In genomic region chr15:93852126-93852525, GRCm38 (mm10) we compare ENCODE assay signal across 17 mouse cellular contexts.
"Had no signal": no experiment of that assay in that cellular context is flagged by ENCODE, and none has a peak within 500 bp of the region (broad histone marks: within the 10 kb centered on the region; RNA-seq: fewer than 3 reads in every experiment).

No protein-coding gene starts in this region.

- H3K36me3 ChIP-seq: lung, embryonic 15.5 days; midbrain, embryonic 13.5 days; midbrain, embryonic 15.5 days; neural tube, embryonic 12.5 days; stomach, embryonic 15.5 days had no signal

- H3K9ac ChIP-seq: liver, postnatal 0 days; lung, embryonic 15.5 days; midbrain, embryonic 13.5 days; midbrain, embryonic 15.5 days; neural tube, embryonic 12.5 days; stomach, embryonic 15.5 days had no signal

- DNase-seq: liver, postnatal 0 days; lung, adult 2 months; lung, postnatal 14 days; lung, postnatal 36 days; thymus, adult 2 months; thymus, postnatal 25 days; thymus, postnatal 4 days had no signal

- H3K4me3 ChIP-seq: lung, embryonic 15.5 days; megakaryocyte, embryonic 14.5 days; midbrain, embryonic 13.5 days; midbrain, embryonic 15.5 days; neural tube, embryonic 12.5 days; stomach, embryonic 15.5 days had no signal

- H3K9me3 ChIP-seq: lung, embryonic 15.5 days; midbrain, embryonic 13.5 days; midbrain, embryonic 15.5 days; neural tube, embryonic 12.5 days; stomach, embryonic 15.5 days had no signal

- H3K27ac ChIP-seq: lung, embryonic 15.5 days; macrophage; midbrain, embryonic 13.5 days; midbrain, embryonic 15.5 days; neural tube, embryonic 12.5 days; stomach, embryonic 15.5 days; stomach, postnatal 0 days had no signal

- ATAC-seq: liver, postnatal 0 days; lung, postnatal 0 days; midbrain, embryonic 13.5 days; midbrain, embryonic 15.5 days had no signal

- H3K4me2 ChIP-seq: lung, embryonic 15.5 days; midbrain, embryonic 11.5 days; midbrain, embryonic 13.5 days; midbrain, embryonic 15.5 days; neural tube, embryonic 12.5 days; stomach, embryonic 15.5 days had no signal

- H3K27me3 ChIP-seq: lung, embryonic 15.5 days; megakaryocyte, embryonic 14.5 days; midbrain, embryonic 13.5 days; midbrain, embryonic 15.5 days; neural tube, embryonic 12.5 days; stomach, embryonic 15.5 days had no signal

- H3K4me1 ChIP-seq: lung, embryonic 15.5 days; midbrain, embryonic 13.5 days; midbrain, embryonic 15.5 days; neural tube, embryonic 12.5 days; stomach, embryonic 15.5 days had no signal
